Mouse (Mus musculus): ENCODE data around the gene Myh7. TPM values are rescaled to one million over a fixed set of nuclear protein-coding genes. Genes with fewer than 3 reads are reported as not detected.
"Not testable (repeated sequence)": the region's sequence is repeated elsewhere in the genome, so short reads cannot be mapped to it uniquely, and the experiment has no call there.

The Myh7 gene
- polyA plus RNA-seq (2012; ENCODE audit: insufficient read depth, insufficient read length, missing spikeins): not detected in 2 replicates

DNA sequence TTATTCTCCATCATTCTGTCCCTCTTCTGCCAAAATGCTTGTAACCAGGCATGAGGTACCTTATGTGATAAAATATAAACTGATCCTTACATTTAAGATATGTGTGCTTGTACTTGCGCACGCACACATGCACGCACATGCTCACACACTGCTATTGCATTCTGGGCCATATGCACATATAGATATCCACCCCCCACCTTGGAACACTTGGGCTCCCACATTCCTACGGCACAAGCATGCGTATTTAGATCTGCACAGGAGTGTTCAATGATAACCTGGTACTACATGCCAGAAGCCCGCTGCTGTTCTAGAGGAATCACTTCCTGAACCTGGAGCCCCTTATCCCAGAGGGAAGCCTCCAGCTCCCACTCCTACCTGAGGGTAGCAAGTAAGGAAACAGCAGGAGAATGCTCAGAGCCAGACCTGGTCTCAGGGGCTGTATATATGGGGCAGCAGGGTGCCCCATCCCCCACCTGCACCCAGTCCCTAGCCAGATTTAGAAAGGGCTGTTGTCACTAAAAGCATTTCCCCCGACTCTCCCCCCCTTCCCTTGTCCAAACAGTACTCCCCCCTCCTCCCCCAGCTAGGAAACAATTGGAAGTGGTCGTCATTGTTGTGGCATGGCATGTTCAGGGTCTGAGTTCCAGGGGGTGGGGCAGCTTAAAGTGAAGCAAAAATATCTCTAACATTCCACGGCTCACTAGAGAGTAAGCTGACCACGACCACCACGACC lies at the start of gene Myh7:
Gene Myh7, minus strand, starts transcription at position 491 of the 733 bp plus-strand sequence.
- no peak within 1 kb of the TSS for H3K4me3 ChIP-seq (ENCODE audit: insufficient read depth, low read length)
- no peak within 1 kb of the TSS for H3K27ac ChIP-seq (ENCODE audit: insufficient read depth, low read depth, low read length)
- H3K4me1 ChIP-seq (ENCODE audit: control insufficient read depth, insufficient read depth, low read length): no peaks in the 10 kb centered on the region
- TF ChIP-seq POLR2A (IDR thresholded peaks at IDR 0.05; ENCODE audit: borderline replicate concordance, low read depth, low read length) (no peak), CTCF (IDR thresholded peaks at IDR 0.05; ENCODE audit: low read depth, low read length) (no peak)

DNA sequence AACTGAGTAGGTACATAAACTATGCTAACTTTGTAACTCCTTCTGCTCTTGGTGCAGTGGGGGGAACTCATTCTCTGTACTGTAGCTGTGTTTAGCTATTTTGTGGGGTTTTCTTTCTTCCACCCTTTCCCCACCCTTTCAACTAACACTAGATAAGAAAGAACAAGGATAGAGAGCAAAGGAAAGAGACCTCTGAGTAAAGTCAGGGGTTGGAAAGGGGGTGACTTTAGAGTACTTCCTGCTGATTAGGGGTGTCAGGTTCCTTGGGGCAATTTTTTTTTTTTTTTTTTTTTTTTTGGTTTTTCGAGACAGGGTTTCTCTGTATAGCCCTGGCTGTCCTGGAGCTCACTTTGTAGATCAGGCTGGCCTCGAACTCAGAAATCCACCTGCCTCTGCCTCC lies 49.3 kb upstream of the Myh7 start:
- not testable (repeated sequence) for H3K4me1 ChIP-seq (ENCODE audit: control insufficient read depth, insufficient read depth, low read length); H3K27ac ChIP-seq (ENCODE audit: insufficient read depth, low read depth, low read length); H3K4me3 ChIP-seq (ENCODE audit: insufficient read depth, low read length)

DNA sequence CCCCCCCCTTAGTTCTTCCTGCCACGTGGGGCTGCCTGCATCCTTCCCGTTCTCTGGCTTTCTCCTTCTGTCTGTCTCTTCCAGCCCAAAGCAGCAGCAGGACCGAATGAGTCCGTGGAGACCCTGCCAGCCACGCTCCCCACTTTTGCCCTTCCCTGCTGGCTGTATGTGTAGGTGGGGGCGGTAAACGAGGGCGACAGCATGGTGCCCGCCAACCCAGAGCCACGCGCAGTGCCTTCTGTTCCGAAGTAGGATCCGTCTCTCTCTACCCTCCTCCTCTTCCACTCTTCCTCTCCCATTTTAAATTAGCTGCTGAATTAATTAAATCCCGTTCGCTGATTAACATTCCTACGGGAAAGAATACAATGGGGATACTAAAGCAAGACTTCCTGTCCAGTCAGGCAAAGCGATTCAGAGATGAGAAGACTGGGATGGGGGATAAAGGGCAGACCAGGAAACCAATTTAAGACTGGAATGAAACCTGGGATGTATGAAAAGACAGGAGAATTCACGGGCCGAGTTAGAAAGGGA lies 38.3 kb upstream of the Myh7 start:
- H3K27ac ChIP-seq (ENCODE audit: insufficient read depth, low read depth, low read length): no peak overlapping the region
- no peaks in the 10 kb centered on the region; the same call in 1 of the 2 replicates for H3K4me1 ChIP-seq (ENCODE audit: control insufficient read depth, insufficient read depth, low read length)
- no peak for TF ChIP-seq CTCF (IDR thresholded peaks at IDR 0.05; ENCODE audit: low read depth, low read length)
- TF ChIP-seq POLR2A (IDR thresholded peaks at IDR 0.05; ENCODE audit: borderline replicate concordance, low read depth, low read length): no peak
- H3K4me3 ChIP-seq (ENCODE audit: insufficient read depth, low read length): no peak overlapping the region

DNA sequence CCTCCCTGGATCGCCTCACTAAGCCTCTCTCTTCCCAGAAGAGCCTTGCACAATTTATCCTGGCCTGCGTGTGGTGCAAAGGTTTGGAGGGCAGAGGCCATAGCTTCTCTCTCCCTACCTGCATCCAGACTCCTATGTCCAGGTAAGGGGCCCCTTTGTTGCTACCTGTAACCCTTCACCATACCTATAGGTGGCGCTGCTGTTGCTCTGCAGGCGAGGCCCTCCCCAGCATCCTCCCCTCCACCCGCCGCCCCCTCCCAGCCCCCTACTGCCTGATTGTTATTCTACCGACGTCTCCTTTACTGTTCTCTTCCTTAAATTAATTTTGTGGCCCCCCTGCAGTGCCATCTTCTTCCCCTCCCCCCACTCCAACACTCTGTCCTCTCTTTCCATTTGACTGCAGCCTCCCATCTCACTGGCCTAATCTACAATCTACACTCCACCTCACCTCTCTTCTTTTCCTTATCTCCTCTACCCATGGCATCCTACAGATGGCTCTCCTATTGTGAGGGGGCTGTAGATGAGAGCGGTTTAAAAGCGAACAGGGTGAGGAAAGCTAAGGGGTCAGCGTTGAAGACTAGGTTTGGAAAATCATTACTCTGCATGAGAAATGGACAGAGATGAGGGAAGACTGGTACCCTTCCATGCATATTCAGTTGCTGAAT lies 34.7 kb upstream of the Myh7 start:
- H3K27ac ChIP-seq (ENCODE audit: insufficient read depth, low read depth, low read length): no peak overlapping the region
- TF ChIP-seq POLR2A (IDR thresholded peaks at IDR 0.05; ENCODE audit: borderline replicate concordance, low read depth, low read length) (no peak), CTCF (IDR thresholded peaks at IDR 0.05; ENCODE audit: low read depth, low read length) (peak; percentile 52; the same call in 1 of the 2 replicates)

DNA sequence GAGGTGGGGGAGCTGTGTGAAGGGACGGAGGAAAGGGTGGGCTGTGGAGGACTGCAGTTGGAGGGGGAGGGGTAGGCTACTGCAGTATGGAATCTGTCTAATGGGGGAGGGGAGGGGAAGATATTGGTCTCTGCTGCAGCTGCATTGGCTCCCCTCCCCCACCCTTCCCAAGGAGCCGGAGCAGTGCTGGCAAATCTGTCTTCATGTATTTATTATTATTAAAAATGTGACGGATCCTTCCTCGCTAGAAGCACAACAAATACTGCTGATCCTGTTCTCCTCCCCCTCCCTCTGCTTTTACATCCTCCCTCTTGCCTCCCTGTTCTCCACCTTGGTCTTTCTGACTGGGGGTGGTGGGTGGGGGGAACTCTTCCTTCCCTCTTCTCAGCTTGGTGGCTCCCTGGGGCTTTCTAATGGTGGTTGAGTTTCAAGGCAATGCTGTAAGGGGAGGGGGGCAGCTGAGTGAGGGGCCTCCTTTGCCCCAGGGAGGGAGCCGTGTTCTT lies 34.0 kb upstream of the Myh7 start:
- Histone ChIP-seq H3K27ac (ENCODE audit: insufficient read depth, low read depth, low read length) (no peak overlapping the region), H3K4me3 (ENCODE audit: insufficient read depth, low read length) (no peak overlapping the region), H3K4me1 (ENCODE audit: control insufficient read depth, insufficient read depth, low read length) (no peaks in the 10 kb centered on the region)
- no peak for TF ChIP-seq POLR2A (IDR thresholded peaks at IDR 0.05; ENCODE audit: borderline replicate concordance, low read depth, low read length)
- TF ChIP-seq CTCF (IDR thresholded peaks at IDR 0.05; ENCODE audit: low read depth, low read length): no peak

More for the DNA sequence above, 34.7 kb upstream of the Myh7 start:
- Histone ChIP-seq H3K4me3 (ENCODE audit: insufficient read depth, low read length) (no peak overlapping the region), H3K4me1 (ENCODE audit: control insufficient read depth, insufficient read depth, low read length) (no peaks in the 10 kb centered on the region)

DNA sequence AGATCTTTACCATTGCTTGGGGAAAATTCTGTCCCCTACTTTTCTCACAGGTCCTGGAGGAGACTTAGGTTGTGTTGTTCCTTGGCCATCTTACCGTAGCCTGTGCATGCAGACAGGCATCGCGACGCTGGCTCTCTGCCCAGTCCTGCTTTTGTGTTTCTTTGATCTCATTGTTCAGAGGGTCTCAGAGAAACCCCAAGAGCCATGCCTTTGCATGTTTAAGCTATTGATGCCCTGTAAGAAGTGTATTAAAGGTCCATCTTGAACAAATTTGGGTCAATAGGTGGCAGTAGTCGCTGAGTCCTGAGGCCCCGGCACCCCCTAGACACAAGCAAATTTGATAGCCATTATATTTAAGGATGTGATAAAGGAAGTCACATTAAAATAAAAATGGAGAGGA lies 33.2 kb upstream of the Myh7 start:
- no peak overlapping the region for H3K4me3 ChIP-seq (ENCODE audit: insufficient read depth, low read length)
- H3K4me1 ChIP-seq (ENCODE audit: control insufficient read depth, insufficient read depth, low read length): no peaks in the 10 kb centered on the region
- TF ChIP-seq POLR2A (IDR thresholded peaks at IDR 0.05; ENCODE audit: borderline replicate concordance, low read depth, low read length) (no peak), CTCF (IDR thresholded peaks at IDR 0.05; ENCODE audit: low read depth, low read length) (peak; percentile 36; the same call in 1 of the 2 replicates)
- H3K27ac ChIP-seq (ENCODE audit: insufficient read depth, low read depth, low read length): no peak overlapping the region

DNA sequence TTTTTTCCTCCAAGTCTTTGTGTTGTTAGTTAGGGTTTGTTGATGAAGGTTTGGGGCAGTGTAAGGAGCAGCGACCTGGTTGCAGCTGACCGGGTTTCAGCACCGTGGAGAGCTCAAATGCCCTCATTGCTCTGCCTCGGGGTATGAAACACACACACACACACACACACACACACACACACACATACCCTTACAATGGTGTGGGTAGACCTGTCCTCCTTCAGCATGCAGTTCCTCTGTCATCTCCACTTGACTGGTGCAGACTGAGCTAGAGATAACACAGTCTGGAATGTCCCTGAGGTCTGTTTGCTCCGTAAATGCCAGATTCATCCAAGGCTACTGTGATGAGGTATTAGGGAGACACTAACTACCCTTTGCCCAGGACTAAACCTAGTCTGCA lies 32.8 kb upstream of the Myh7 start:
- TF ChIP-seq POLR2A (IDR thresholded peaks at IDR 0.05; ENCODE audit: borderline replicate concordance, low read depth, low read length): no peak
- TF ChIP-seq CTCF (IDR thresholded peaks at IDR 0.05; ENCODE audit: low read depth, low read length): no peak
- H3K4me1 ChIP-seq (ENCODE audit: control insufficient read depth, insufficient read depth, low read length): no peaks in the 10 kb centered on the region

DNA sequence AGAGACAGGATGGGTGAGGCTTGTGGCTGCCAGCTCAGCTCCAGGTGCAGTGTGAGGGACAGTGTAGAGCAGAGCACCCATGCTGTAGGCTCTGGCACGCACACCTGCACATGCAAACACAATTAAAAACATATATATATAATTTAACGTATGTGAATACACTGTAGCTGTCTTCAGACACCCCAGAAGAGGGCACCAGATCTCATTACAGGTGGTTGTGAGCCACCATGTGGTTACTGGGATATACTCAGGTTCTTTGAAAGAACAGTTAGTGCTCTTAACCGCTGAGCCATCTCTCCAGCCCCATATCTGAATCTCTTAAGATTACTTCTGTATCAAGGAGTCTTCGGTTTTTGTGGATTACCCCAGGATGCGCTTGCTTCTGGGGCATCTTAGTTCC lies 31.1 kb upstream of the Myh7 start:
- Histone ChIP-seq H3K27ac (ENCODE audit: insufficient read depth, low read depth, low read length) (no peak overlapping the region), H3K4me1 (ENCODE audit: control insufficient read depth, insufficient read depth, low read length) (no peaks in the 10 kb centered on the region), H3K4me3 (ENCODE audit: insufficient read depth, low read length) (no peak overlapping the region)
- TF ChIP-seq POLR2A (IDR thresholded peaks at IDR 0.05; ENCODE audit: borderline replicate concordance, low read depth, low read length): no peak
- TF ChIP-seq CTCF (IDR thresholded peaks at IDR 0.05; ENCODE audit: low read depth, low read length): no peak

More for the DNA sequence above, 32.8 kb upstream of the Myh7 start:
- Histone ChIP-seq H3K27ac (ENCODE audit: insufficient read depth, low read depth, low read length) (no peak overlapping the region), H3K4me3 (ENCODE audit: insufficient read depth, low read length) (no peak overlapping the region)

DNA sequence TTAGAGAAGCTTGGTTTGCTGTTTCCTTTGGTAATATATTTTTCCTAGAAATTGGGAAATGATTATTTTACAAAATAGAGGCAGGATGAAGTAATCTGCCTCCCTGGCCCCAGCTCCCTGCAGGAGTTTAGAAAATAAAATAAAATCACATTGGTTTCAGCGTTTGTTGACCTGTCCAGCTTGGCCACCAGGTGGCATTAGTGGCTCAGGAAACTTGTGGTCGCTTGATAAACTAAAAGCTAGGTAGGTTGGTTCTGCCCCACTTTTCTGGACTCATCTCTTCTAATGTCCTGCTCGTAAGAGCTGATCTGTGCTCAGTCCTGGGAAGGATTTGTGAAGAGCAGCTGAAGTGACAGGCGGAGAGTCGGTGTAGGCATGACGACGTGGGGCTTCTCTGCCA lies 29.8 kb upstream of the Myh7 start:
- Histone ChIP-seq H3K4me3 (ENCODE audit: insufficient read depth, low read length) (no peak overlapping the region), H3K27ac (ENCODE audit: insufficient read depth, low read depth, low read length) (no peak overlapping the region), H3K4me1 (ENCODE audit: control insufficient read depth, insufficient read depth, low read length) (no peaks in the 10 kb centered on the region)
- TF ChIP-seq POLR2A (IDR thresholded peaks at IDR 0.05; ENCODE audit: borderline replicate concordance, low read depth, low read length): no peak
- TF ChIP-seq CTCF (IDR thresholded peaks at IDR 0.05; ENCODE audit: low read depth, low read length): peak; percentile 63

DNA sequence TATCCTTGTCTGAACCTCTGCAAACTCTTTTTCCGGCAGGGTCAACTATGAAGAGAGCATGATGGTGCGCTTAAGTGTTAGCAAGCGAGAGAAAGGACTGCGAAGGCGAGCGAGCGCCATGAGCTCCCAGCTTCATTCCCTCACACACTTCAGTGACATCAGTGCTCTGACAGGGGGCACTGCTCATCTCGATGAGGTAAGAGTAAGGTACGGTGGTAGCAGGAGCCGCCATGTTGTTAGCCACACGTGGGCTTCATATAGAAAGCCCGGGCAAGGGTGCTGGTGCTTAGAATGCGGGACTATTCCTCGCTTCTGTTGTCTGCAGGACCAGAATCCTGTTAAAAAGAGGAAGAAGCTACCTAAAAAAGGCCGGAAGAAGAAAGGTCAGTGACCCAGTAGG lies 28.6 kb upstream of the Myh7 start:
- TF ChIP-seq CTCF (IDR thresholded peaks at IDR 0.05; ENCODE audit: low read depth, low read length): no peak
- no peak for TF ChIP-seq POLR2A (IDR thresholded peaks at IDR 0.05; ENCODE audit: borderline replicate concordance, low read depth, low read length)
- H3K4me1 ChIP-seq (ENCODE audit: control insufficient read depth, insufficient read depth, low read length): no peaks in the 10 kb centered on the region
- H3K4me3 ChIP-seq (ENCODE audit: insufficient read depth, low read length): no peak overlapping the region
- no peak overlapping the region for H3K27ac ChIP-seq (ENCODE audit: insufficient read depth, low read depth, low read length)
